Mouse (Mus musculus): ENCODE measurements at regions not wholly inside any gene's neighbourhood (a gene's known extent, or its start where the extent isn't known, plus 50 kb on each side); places are given as distances from the start of the nearest gene placed in this dataset.

- CTCF ChIA-PET: no interaction called here
Observed at GRCm38 (mm10) chr13:71874986-71875385, 88.5 kb downstream of the Irx1 start.

- CTCF ChIA-PET: no interaction called here
Observed at GRCm38 (mm10) chr13:71868763-71869162, 94.8 kb downstream of the Irx1 start.

GRCm38 (mm10) chr13:71853426-71854025 lies 110.0 kb downstream of the Irx1 start:
- CTCF ChIA-PET: no interaction called here

GRCm38 (mm10) chr13:71804032-71804958 lies 159.2 kb downstream of the Irx1 start:
- CTCF ChIA-PET: no interaction called here

GRCm38 (mm10) chr13:71798288-71798687 lies 165.2 kb downstream of the Irx1 start:
- CTCF ChIA-PET: no interaction called here

- CTCF ChIA-PET: no interaction called here
Observed at GRCm38 (mm10) chr13:71784740-71785139, 178.8 kb downstream of the Irx1 start.

- CTCF ChIA-PET: no interaction called here
Observed at GRCm38 (mm10) chr13:71747003-71747965, 216.2 kb downstream of the Irx1 start.

GRCm38 (mm10) chr13:71746534-71746933 lies 217.0 kb downstream of the Irx1 start:
- CTCF ChIA-PET: no interaction called here

- CTCF ChIA-PET: no interaction called here
Observed at GRCm38 (mm10) chr13:71736821-71737345, 226.6 kb downstream of the Irx1 start.

GRCm38 (mm10) chr13:71734261-71734660 lies 229.3 kb downstream of the Irx1 start:
- CTCF ChIA-PET: no interaction called here

- CTCF ChIA-PET: no interaction called here
Observed at GRCm38 (mm10) chr13:71733360-71733759, 230.2 kb downstream of the Irx1 start.

- CTCF ChIA-PET: no interaction called here
Observed at GRCm38 (mm10) chr13:71732903-71733302, 230.6 kb downstream of the Irx1 start.

GRCm38 (mm10) chr13:71690069-71690817 lies 273.3 kb downstream of the Irx1 start:
- CTCF ChIA-PET: no interaction called here

GRCm38 (mm10) chr13:71689187-71689586 lies 274.3 kb downstream of the Irx1 start:
- CTCF ChIA-PET: no interaction called here

- CTCF ChIA-PET: no interaction called here
Observed at GRCm38 (mm10) chr13:71676081-71676624, 287.4 kb downstream of the Irx1 start.

- CTCF ChIA-PET: no interaction called here
Observed at GRCm38 (mm10) chr13:71669956-71670739, 293.4 kb downstream of the Irx1 start.

- CTCF ChIA-PET: no interaction called here
Observed at GRCm38 (mm10) chr13:71668256-71668655, 295.3 kb downstream of the Irx1 start.

- CTCF ChIA-PET: no interaction called here
Observed at GRCm38 (mm10) chr13:71665221-71665916, 298.2 kb downstream of the Irx1 start.

GRCm38 (mm10) chr13:71657898-71658297 lies 305.6 kb downstream of the Irx1 start:
- CTCF ChIA-PET: interaction anchor here (0.6 to 0.7 kb wide), 2 partner anchors 64 to 76 kb away, joined by 4 to 9 read pairs; no protein-coding TSS in a partner anchor
